Mouse (Mus musculus) hindbrain, embryonic 11.5 days (tissue): ENCODE data around the gene Flywch2. TPM values are rescaled to one million over a fixed set of nuclear protein-coding genes. Genes with fewer than 3 reads are reported as not detected.

ENCODE experiments used
- ATAC-seq: fragments of 200-750 bp; cut with Nextera tagmentation; 2 replicates; pipeline ENCODE4 v1.8.0; 2017; ENCODE audit warnings: mild to moderate bottlenecking, moderate TSS enrichment, moderate library complexity; ENCODE audit not compliant: low FRiP score
- DNase-seq: peaks from one replicate; pipeline ENCODE4 v3.0.0-alpha.2; 2015; ENCODE audit warnings: low spot score
- H3K27ac ChIP-seq: fragments of 300-500 bp; sonication (generic); 2 replicates; pipeline ENCODE4 v1.5.1; 2014; ENCODE audit warnings: mild to moderate bottlenecking, low read depth, low read length
- H3K27me3 ChIP-seq: fragments of 300-500 bp; sonication (generic); 2 replicates; pipeline ENCODE4 v1.6.1; 2014; ENCODE audit warnings: mild to moderate bottlenecking, low read length, moderate library complexity, mixed read lengths; ENCODE audit not compliant: control insufficient read depth, insufficient read depth
- H3K36me3 ChIP-seq: fragments of 300-500 bp; sonication (generic); 2 replicates; pipeline ENCODE4 v1.6.1; 2014; ENCODE audit warnings: mild to moderate bottlenecking, low read length, moderate library complexity, mixed read lengths; ENCODE audit not compliant: control insufficient read depth, insufficient read depth
- H3K4me1 ChIP-seq: fragments of 300-500 bp; sonication (generic); replicated peaks from 2 replicates; pipeline ENCODE4 v1.6.1; 2014; ENCODE audit warnings: low read length, mixed read lengths; ENCODE audit not compliant: control insufficient read depth, insufficient read depth
- H3K4me2 ChIP-seq: fragments of 300-500 bp; sonication (generic); replicated peaks from 2 replicates; pipeline ENCODE4 v1.6.1; 2014; ENCODE audit warnings: mild to moderate bottlenecking, low read depth, low read length
- H3K4me3 ChIP-seq: fragments of 300-500 bp; sonication (generic); 2 replicates; pipeline ENCODE4 v1.5.1; 2014; ENCODE audit warnings: low read depth, low read length
- H3K9ac ChIP-seq: fragments of 300-500 bp; sonication (generic); 2 replicates; pipeline ENCODE4 v1.6.1; 2014; ENCODE audit warnings: low read depth, low read length
- H3K9me3 ChIP-seq: fragments of 300-500 bp; sonication (generic); 2 replicates; pipeline ENCODE4 v1.6.1; 2016; ENCODE audit warnings: low read length; ENCODE audit not compliant: control insufficient read depth
- WGBS: fragments of 180-500 bp; shearing (Covaris S2); extraction: QIAGEN DNeasy Blood & Tissue Kit; methylation state at CpG from one replicate; pipeline ENCODE4 v1.1.7; 2014; 5-methylcytosine and 5-hydroxymethylcytosine counted together
- polyA plus RNA-seq: library from polyadenylated mRNA; unstranded; fragments of >200 nt; fragmentation: Nextera tagmentation; extraction: Ambion mirVana; gene quantifications from 2 replicates; pipeline ENCODE4 v1.2.1, GENCODE M21; 2014

Gene Flywch2
- polyA plus RNA-seq, 1 experiment from 2014 or later: 27.7 TPM

- ATAC-seq: no peak
These were observed 34.9 kb upstream of the Flywch2 start for GRCm38 (mm10) chr17:23820731-23821130.

GRCm38 (mm10) chr17:23819235-23819634 lies 33.4 kb upstream of the Flywch2 start:
- H3K4me1 ChIP-seq: no peaks in the 10 kb centered on the region
- peaks cover 82% of the 10 kb centered on the region for H3K36me3 ChIP-seq
- DNase-seq: no peak
- WGBS: 99% methylated on average over 25 of the region's 25 CpGs
- no peak overlapping the region for H3K27ac ChIP-seq
- no peak overlapping the region for H3K4me2 ChIP-seq
- H3K9ac ChIP-seq: no peak overlapping the region
- H3K4me3 ChIP-seq: no peak overlapping the region
- no peak for ATAC-seq
- H3K9me3 ChIP-seq: no peaks in the 10 kb centered on the region
- no peaks in the 10 kb centered on the region for H3K27me3 ChIP-seq

More at GRCm38 (mm10) chr17:23820731-23821130, 34.9 kb upstream of the Flywch2 start:
- Histone ChIP-seq H3K4me1 (no peaks in the 10 kb centered on the region), H3K27me3 (no peaks in the 10 kb centered on the region), H3K9ac (no peak overlapping the region), H3K9me3 (no peaks in the 10 kb centered on the region), H3K27ac (no peak overlapping the region), H3K4me2 (no peak overlapping the region), H3K4me3 (no peak overlapping the region), H3K36me3 (peaks cover 76% of the 10 kb centered on the region)
- no peak for DNase-seq
- 93% methylated on average over 5 of the region's 5 CpGs for WGBS

GRCm38 (mm10) chr17:23818579-23818978 lies 32.7 kb upstream of the Flywch2 start:
- no peaks in the 10 kb centered on the region for H3K27me3 ChIP-seq
- no peaks in the 10 kb centered on the region for H3K4me1 ChIP-seq
- H3K9ac ChIP-seq: no peak overlapping the region
- no peak overlapping the region for H3K4me3 ChIP-seq
- peaks cover 83% of the 10 kb centered on the region for H3K36me3 ChIP-seq
- no peak for ATAC-seq
- 96% methylated on average over 8 of the region's 8 CpGs for WGBS
- H3K27ac ChIP-seq: no peak overlapping the region
- no peak overlapping the region for H3K4me2 ChIP-seq
- DNase-seq: no peak
- H3K9me3 ChIP-seq: no peaks in the 10 kb centered on the region

- DNase-seq (no peak), ATAC-seq (no peak)
- Histone ChIP-seq H3K27me3 (no peaks in the 10 kb centered on the region), H3K4me3 (no peak overlapping the region), H3K9ac (no peak overlapping the region), H3K9me3 (no peaks in the 10 kb centered on the region), H3K27ac (no peak overlapping the region), H3K36me3 (peaks cover 74% of the 10 kb centered on the region), H3K4me1 (no peaks in the 10 kb centered on the region), H3K4me2 (no peak overlapping the region)
- WGBS: 97% methylated on average over 16 of the region's 16 CpGs
These were observed 29.8 kb upstream of the Flywch2 start for GRCm38 (mm10) chr17:23815641-23816040.

GRCm38 (mm10) chr17:23807918-23808317 lies 22.0 kb upstream of the Flywch2 start:
- no peak for ATAC-seq
- Histone ChIP-seq H3K36me3 (peaks cover 22% of the 10 kb centered on the region), H3K27me3 (no peaks in the 10 kb centered on the region), H3K9ac (no peak overlapping the region), H3K4me2 (no peak overlapping the region), H3K27ac (no peak overlapping the region), H3K4me3 (no peak overlapping the region), H3K9me3 (no peaks in the 10 kb centered on the region), H3K4me1 (no peaks in the 10 kb centered on the region)
- no peak for DNase-seq
- WGBS: 93% methylated on average over 3 of the region's 3 CpGs

GRCm38 (mm10) chr17:23806867-23807266 lies 21.0 kb upstream of the Flywch2 start:
- Histone ChIP-seq H3K36me3 (peaks cover 16% of the 10 kb centered on the region), H3K9ac (no peak overlapping the region), H3K9me3 (no peaks in the 10 kb centered on the region), H3K27ac (no peak overlapping the region), H3K27me3 (no peaks in the 10 kb centered on the region), H3K4me2 (no peak overlapping the region), H3K4me1 (no peaks in the 10 kb centered on the region), H3K4me3 (no peak overlapping the region)
- WGBS: 87% methylated on average over 25 of the region's 25 CpGs
- ATAC-seq (no peak), DNase-seq (no peak)

- Histone ChIP-seq H3K4me3 (peak overlapping the region; percentile 100), H3K9me3 (no peaks in the 10 kb centered on the region), H3K4me1 (no peaks in the 10 kb centered on the region), H3K9ac (peak overlapping the region; percentile 95), H3K4me2 (peak overlapping the region; percentile 68), H3K27me3 (no peaks in the 10 kb centered on the region), H3K36me3 (0 out of 2 replicates have a peak, but pooled peaks cover 2% of the 10 kb centered on the region), H3K27ac (no peak overlapping the region)
- DNase-seq (no peak), ATAC-seq (no peak)
- 12% methylated on average over 8 of the region's 8 CpGs for WGBS
These were observed 18.7 kb upstream of the Flywch2 start for GRCm38 (mm10) chr17:23804426-23805085.

- 0% methylated on average over 69 of the region's 83 CpGs for WGBS
- H3K36me3 ChIP-seq: no peaks in the 10 kb centered on the region
- DNase-seq (peak; percentile 94), ATAC-seq (peak; percentile 78)
- peak overlapping the region; percentile 100 for H3K4me3 ChIP-seq
- H3K4me2 ChIP-seq: peak overlapping the region; percentile 68
- H3K4me1 ChIP-seq: no peaks in the 10 kb centered on the region
- peak overlapping the region; percentile 96 for H3K27ac ChIP-seq
- no peaks in the 10 kb centered on the region for H3K27me3 ChIP-seq
- no peaks in the 10 kb centered on the region for H3K9me3 ChIP-seq
- H3K9ac ChIP-seq: peak overlapping the region; percentile 95
These were observed 17.6 kb upstream of the Flywch2 start for GRCm38 (mm10) chr17:23803366-23804041.
